Mouse (Mus musculus): ENCODE measurements around the gene Kynu.

DNA sequence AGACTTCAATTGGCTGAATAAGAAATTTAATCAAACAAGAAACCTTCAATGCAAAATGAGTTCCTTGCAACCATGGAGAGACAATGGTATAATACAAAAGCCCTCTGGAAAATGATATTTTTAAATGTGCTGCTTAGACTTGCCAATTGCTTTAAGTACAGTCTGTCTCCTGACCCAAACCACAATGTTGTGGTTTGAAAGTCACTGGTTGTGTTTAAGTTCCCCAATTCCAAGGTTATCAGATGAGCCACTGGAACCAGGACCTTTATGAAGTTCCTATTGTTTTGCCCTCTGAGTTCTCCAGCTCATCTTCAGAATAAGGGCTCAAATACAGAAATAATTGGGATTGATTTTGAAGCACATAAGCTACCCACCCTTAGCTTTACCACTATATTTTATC lies 76.7 kb downstream of the Kynu start:
- TF ChIP-seq CTCF (conservative IDR thresholded peaks at IDR 0.05; ENCODE audit: insufficient read depth, insufficient read length, low read depth, low read length) (no peak), POLR2A (IDR thresholded peaks at IDR 0.05; ENCODE audit: low read depth, low read length) (no peak)

Data from kidney, adult 2 months (tissue).